Mouse (Mus musculus) forebrain, postnatal 0 days (tissue): Measurements from ENCODE around the gene Socs5. TPM values are rescaled to one million over a fixed set of nuclear protein-coding genes. Genes with fewer than 3 reads are reported as not detected.

Experiments used
- ATAC-seq: fragments of 200-750 bp; cut with Nextera tagmentation; 2 replicates; pipeline ENCODE4 v1.8.0; 2017; ENCODE audit warnings: mild to moderate bottlenecking, moderate library complexity
- DNase-seq: peaks from one replicate; pipeline ENCODE4 v3.0.0-alpha.2; 2015
- H3K27ac ChIP-seq: fragments of 300-500 bp; sonication (generic); 2 replicates; pipeline ENCODE4 v1.5.1; 2014; ENCODE audit warnings: low read depth, mild to moderate bottlenecking, antibody characterized with exemption, low read length, moderate library complexity, mixed read lengths
- H3K27me3 ChIP-seq: fragments of 300-500 bp; sonication (generic); 2 replicates; pipeline ENCODE4 v1.6.1; 2014; ENCODE audit warnings: mild to moderate bottlenecking, low read length, mixed read lengths; ENCODE audit not compliant: insufficient read depth
- H3K36me3 ChIP-seq: fragments of 300-500 bp; sonication (generic); 2 replicates; pipeline ENCODE4 v1.6.1; 2014; ENCODE audit warnings: mild to moderate bottlenecking, moderate library complexity; ENCODE audit not compliant: insufficient read depth
- H3K4me1 ChIP-seq: fragments of 300-500 bp; sonication (generic); 2 replicates; pipeline ENCODE4 v1.6.1; 2014; ENCODE audit warnings: antibody characterized with exemption; ENCODE audit not compliant: insufficient read depth
- H3K4me2 ChIP-seq: fragments of 300-500 bp; sonication (generic); 2 replicates; pipeline ENCODE4 v1.6.1; 2014; ENCODE audit warnings: low read depth, mild to moderate bottlenecking, moderate library complexity
- H3K4me3 ChIP-seq: fragments of 300-500 bp; sonication (generic); 2 replicates; pipeline ENCODE4 v1.5.1; 2014; ENCODE audit warnings: low read depth, low read length, mixed read lengths
- H3K9ac ChIP-seq: fragments of 300-500 bp; sonication (generic); 2 replicates; pipeline ENCODE4 v1.6.1; 2014; ENCODE audit warnings: mild to moderate bottlenecking
- H3K9me3 ChIP-seq: fragments of 300-500 bp; sonication (generic); 2 replicates; pipeline ENCODE4 v1.6.1; 2016; ENCODE audit warnings: low read length
- CTCF ChIP-seq: sonication (generic); IDR thresholded peaks from 2 replicates; pipeline ENCODE4 v1.5.1; 2016; ENCODE audit warnings: antibody characterized with exemption, control low read depth, low read depth
- WGBS: fragments of 180-500 bp; shearing (Covaris S2); extraction: QIAGEN DNeasy Blood & Tissue Kit; methylation state at CpG from one replicate; pipeline ENCODE4 v1.1.7; 2014; 5-methylcytosine and 5-hydroxymethylcytosine counted together
- polyA plus RNA-seq: library from polyadenylated mRNA; unstranded; fragments of >200 nt; fragmentation: Nextera tagmentation; extraction: Ambion mirVana; gene quantifications from 2 replicates; pipeline ENCODE4 v1.2.1, GENCODE M21; 2015
- total RNA-seq: library from RNA; depleted of rRNA; stranded (reverse); fragments of >200 nt; gene quantifications from 2 replicates; pipeline ENCODE4 v1.2.3, GENCODE M21; 2014

The Socs5 gene
- total and polyA plus RNA-seq, 2 experiments from 2014 or later = 11.8 to 20.2 TPM

GRCm38 (mm10) chr17:87096951-87097350, 10.5 kb upstream of the Socs5 start:
- DNase-seq = no peak
- no peak overlapping the region for H3K9ac ChIP-seq
- no peaks in the 10 kb centered on the region for H3K27me3 ChIP-seq
- no peak overlapping the region for H3K27ac ChIP-seq
- WGBS = 65% methylated on average over 2 of the region's 2 CpGs
- no peak overlapping the region for H3K4me3 ChIP-seq
- no peak for ATAC-seq
- no peak overlapping the region for H3K4me2 ChIP-seq
- no peaks in the 10 kb centered on the region for H3K36me3 ChIP-seq
- no peaks in the 10 kb centered on the region for H3K9me3 ChIP-seq
- H3K4me1 ChIP-seq = no peaks in the 10 kb centered on the region; the same call in 1 of the 2 replicates
- TF ChIP-seq CTCF = no peak

DNA sequence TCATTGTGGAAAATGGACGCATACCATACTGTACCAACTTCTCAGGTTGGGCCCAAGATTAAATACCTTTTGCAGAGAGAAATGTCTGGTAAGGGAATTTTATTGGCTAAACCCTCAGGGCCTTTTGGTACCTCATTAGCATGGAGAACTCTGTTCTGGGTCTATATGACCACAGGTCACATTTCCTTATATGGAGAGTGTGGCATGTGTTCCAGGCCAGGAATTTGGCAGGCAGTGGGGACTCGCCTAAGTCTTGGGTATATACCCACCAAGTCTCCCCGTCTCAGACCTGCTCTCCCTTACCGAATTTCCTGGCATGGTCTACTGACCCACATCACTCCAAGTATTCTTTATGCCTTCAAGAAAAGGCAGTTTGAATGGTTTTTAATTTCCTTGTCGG, 9.9 kb upstream of the Socs5 start:
- no peaks in the 10 kb centered on the region; the same call in 1 of the 2 replicates for H3K4me1 ChIP-seq
- WGBS = 90% methylated on average over 5 of the region's 5 CpGs
- DNase-seq = no peak
- no peak overlapping the region for H3K9ac ChIP-seq
- no peak for TF ChIP-seq CTCF
- no peak overlapping the region for H3K4me3 ChIP-seq
- no peaks in the 10 kb centered on the region for H3K27me3 ChIP-seq
- no peaks in the 10 kb centered on the region for H3K36me3 ChIP-seq
- no peak overlapping the region for H3K4me2 ChIP-seq
- H3K27ac ChIP-seq = no peak overlapping the region
- H3K9me3 ChIP-seq = no peaks in the 10 kb centered on the region
- ATAC-seq = no peak

DNA sequence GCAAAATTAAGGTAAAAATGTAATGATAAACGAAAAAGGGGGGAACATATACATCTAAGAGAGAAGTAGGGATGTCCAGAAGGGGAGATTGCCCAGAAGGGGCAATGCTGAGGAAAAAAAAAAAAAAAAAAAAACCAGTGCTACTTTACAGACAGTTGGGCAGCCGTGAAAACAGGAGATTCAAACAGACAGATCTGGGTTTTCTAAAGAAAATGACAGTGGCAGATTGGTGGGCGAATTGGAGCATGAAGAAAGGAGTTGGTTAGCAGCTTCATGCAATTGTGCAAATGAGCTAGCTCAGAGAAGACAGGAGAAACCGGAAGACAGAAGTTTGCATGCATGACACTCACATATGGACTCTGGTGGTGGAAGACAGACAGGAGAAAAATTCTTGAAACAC, 6.5 kb upstream of the Socs5 start:
- TF ChIP-seq CTCF = no peak
- Histone ChIP-seq H3K9ac (no peak overlapping the region), H3K27me3 (no peaks in the 10 kb centered on the region), H3K36me3 (no peaks in the 10 kb centered on the region), H3K4me3 (no peak overlapping the region), H3K9me3 (no peaks in the 10 kb centered on the region), H3K4me2 (no peak overlapping the region), H3K4me1 (0 out of 2 replicates have a peak, but pooled peaks cover 3% of the 10 kb centered on the region), H3K27ac (no peak overlapping the region)
- no peak for DNase-seq
- 0 out of 2 replicates have a peak, but pooled peaks have one; percentile 25 for ATAC-seq
- WGBS = 60% methylated on average over 4 of the region's 4 CpGs

GRCm38 (mm10) chr17:87102636-87103035, 4.8 kb upstream of the Socs5 start:
- no peak for TF ChIP-seq CTCF
- H3K4me1 ChIP-seq = 0 out of 2 replicates have a peak, but pooled peaks cover 5% of the 10 kb centered on the region
- H3K4me2 ChIP-seq = no peak overlapping the region
- no peak for DNase-seq
- H3K27me3 ChIP-seq = no peaks in the 10 kb centered on the region
- no peaks in the 10 kb centered on the region for H3K9me3 ChIP-seq
- H3K4me3 ChIP-seq = no peak overlapping the region
- 64% methylated on average over 8 of the region's 8 CpGs for WGBS
- no peak overlapping the region for H3K9ac ChIP-seq
- no peaks in the 10 kb centered on the region for H3K36me3 ChIP-seq
- no peak for ATAC-seq
- no peak overlapping the region for H3K27ac ChIP-seq

- ATAC-seq = no peak
- Histone ChIP-seq H3K9me3 (no peaks in the 10 kb centered on the region), H3K9ac (no peak overlapping the region), H3K4me1 (peaks cover 5% of the 10 kb centered on the region; the same call in 1 of the 2 replicates), H3K36me3 (no peaks in the 10 kb centered on the region), H3K27me3 (no peaks in the 10 kb centered on the region), H3K4me2 (no peak overlapping the region), H3K27ac (no peak overlapping the region), H3K4me3 (no peak overlapping the region)
- no peak for TF ChIP-seq CTCF
- WGBS = 85% methylated on average over 5 of the region's 5 CpGs
- DNase-seq = no peak
These were observed 4.4 kb upstream of the Socs5 start for GRCm38 (mm10) chr17:87103060-87103459.

DNA sequence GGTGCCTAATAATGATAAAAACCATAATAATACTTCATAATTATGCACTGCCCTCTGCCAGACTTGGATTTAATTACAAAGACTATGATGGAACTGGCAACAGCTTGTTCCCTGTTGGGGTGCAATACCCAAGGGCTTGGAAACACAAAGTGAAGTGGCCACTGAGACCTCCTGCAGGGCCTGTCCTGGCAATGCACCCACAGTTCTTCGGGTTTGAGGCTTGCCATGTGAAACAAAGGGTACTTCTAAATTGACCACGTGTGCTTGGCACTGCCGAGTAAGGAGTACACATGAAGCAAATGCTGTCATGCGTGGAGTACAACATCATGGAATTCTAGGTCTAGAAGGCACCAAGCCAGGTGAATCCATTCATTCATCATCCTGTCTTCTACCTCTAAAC, 3.2 kb upstream of the Socs5 start:
- H3K9ac ChIP-seq = no peak overlapping the region
- H3K27me3 ChIP-seq = no peaks in the 10 kb centered on the region
- no peaks in the 10 kb centered on the region for H3K36me3 ChIP-seq
- no peak overlapping the region for H3K27ac ChIP-seq
- WGBS = 75% methylated on average over 4 of the region's 4 CpGs
- H3K4me3 ChIP-seq = no peak overlapping the region
- no peak overlapping the region for H3K4me2 ChIP-seq
- TF ChIP-seq CTCF = no peak
- H3K9me3 ChIP-seq = no peaks in the 10 kb centered on the region
- no peak for ATAC-seq
- H3K4me1 ChIP-seq = peaks cover 11% of the 10 kb centered on the region
- no peak for DNase-seq

- Histone ChIP-seq H3K36me3 (no peaks in the 10 kb centered on the region), H3K4me1 (peaks cover 11% of the 10 kb centered on the region), H3K27ac (no peak overlapping the region), H3K9ac (peak overlapping the region; percentile 75; the same call in 1 of the 2 replicates), H3K4me3 (peak overlapping the region; percentile 100), H3K27me3 (no peaks in the 10 kb centered on the region), H3K9me3 (no peaks in the 10 kb centered on the region), H3K4me2 (peak overlapping the region; percentile 85)
- ATAC-seq (no peak), DNase-seq (no peak)
- 88% methylated on average over 7 of the region's 7 CpGs for WGBS
- TF ChIP-seq CTCF = no peak
These were observed 1.5 kb upstream of the Socs5 start for GRCm38 (mm10) chr17:87105941-87106340.
